Mouse (Mus musculus) ES-E14 (cell line): ENCODE data around the gene Dmxl2.

ENCODE experiments used
- CHD2 ChIP-seq: IDR thresholded peaks from 2 replicates; pipeline ENCODE4 v1.6.1; 2014; ENCODE audit warnings: mild to moderate bottlenecking, low read depth, low read length, inconsistent platforms
- MAFK ChIP-seq: IDR thresholded peaks from 2 replicates; pipeline ENCODE4 v1.6.1; 2014; ENCODE audit warnings: mild to moderate bottlenecking, low read depth, low read length, inconsistent platforms; ENCODE audit not compliant: insufficient read depth

DNA sequence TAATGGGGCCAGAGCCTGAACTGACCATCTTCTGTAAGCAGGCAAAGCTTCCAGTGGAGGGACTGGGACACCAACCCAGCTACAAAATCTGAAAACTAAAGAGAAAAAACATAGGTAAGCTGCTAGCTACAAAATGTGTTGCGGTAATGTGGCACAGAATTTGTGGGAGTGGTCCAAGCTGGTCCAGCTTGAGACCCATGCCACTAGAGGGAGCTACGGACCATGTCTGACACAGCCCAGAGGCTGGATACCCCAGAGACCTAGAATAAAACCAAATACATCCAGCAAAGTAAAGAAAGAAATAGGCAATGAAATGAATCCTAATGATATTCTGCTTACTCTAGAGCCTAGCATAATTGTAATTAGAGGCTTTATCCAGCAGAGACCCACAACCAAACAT lies 63.2 kb downstream of the Dmxl2 start:
- TF ChIP-seq CHD2 (no peak), MAFK (no peak)
